Mouse (Mus musculus): ENCODE data around the gene Gm17409. TPM values are rescaled to one million over a fixed set of nuclear protein-coding genes. Genes with fewer than 3 reads are reported as not detected.

Gene Gm17409
- polyA plus RNA-seq, 1 experiment, result not detected

GRCm38 (mm10) chr2:58496647-58497410 is 26.9 kb downstream of the Gm17409 start:
- no peak for TF ChIP-seq GATA1 (IDR thresholded peaks at IDR 0.05; ENCODE audit: low read length)

- TF ChIP-seq GATA1 (IDR thresholded peaks at IDR 0.05; ENCODE audit: low read length), result no peak
Measured at GRCm38 (mm10) chr2:58505306-58506090, 35.6 kb downstream of the Gm17409 start.

- TF ChIP-seq GATA1 (IDR thresholded peaks at IDR 0.05; ENCODE audit: low read length), result no peak
Measured at GRCm38 (mm10) chr2:58510192-58510591, 40.3 kb downstream of the Gm17409 start.

- TF ChIP-seq GATA1 (IDR thresholded peaks at IDR 0.05; ENCODE audit: low read length), result no peak
Measured at GRCm38 (mm10) chr2:58513212-58513611, 43.3 kb downstream of the Gm17409 start.

- no peak for TF ChIP-seq GATA1 (IDR thresholded peaks at IDR 0.05; ENCODE audit: low read length)
Measured at GRCm38 (mm10) chr2:58514489-58514888, 44.6 kb downstream of the Gm17409 start.

- TF ChIP-seq GATA1 (IDR thresholded peaks at IDR 0.05; ENCODE audit: low read length), result no peak
Measured at GRCm38 (mm10) chr2:58516000-58516399, 46.1 kb downstream of the Gm17409 start.

GRCm38 (mm10) chr2:58516920-58517319 is 47.0 kb downstream of the Gm17409 start:
- no peak for TF ChIP-seq GATA1 (IDR thresholded peaks at IDR 0.05; ENCODE audit: low read length)

GRCm38 (mm10) chr2:58518517-58518916 is 48.6 kb downstream of the Gm17409 start:
- no peak for TF ChIP-seq GATA1 (IDR thresholded peaks at IDR 0.05; ENCODE audit: low read length)

Other genes with a start within 250 kb of the Gm17409 start
- not detected in 2 replicates for gene Acvr1c, start 112.2 kb upstream of the Gm17409 start, polyA plus RNA-seq (2012)
- not detected in 2 replicates for gene Acvr1, start 97.0 kb downstream of the Gm17409 start, polyA plus RNA-seq (2012)
- gene Upp2, start 97.2 kb downstream of the Gm17409 start, polyA plus RNA-seq (2012), result not detected in 2 replicates